Mouse (Mus musculus) brain, embryonic 14.5 days (tissue): ENCODE measurements at regions not wholly inside any gene's neighbourhood (a gene's known extent, or its start where the extent isn't known, plus 50 kb on each side); places are given as distances from the start of the nearest gene placed in this dataset.

Experiments
- CTCF ChIP-seq: fragments of 200-500 bp; IDR thresholded peaks from 2 replicates; pipeline ENCODE4 v1.5.1; 2012; ENCODE audit warnings: inconsistent platforms, mild to moderate bottlenecking, moderate library complexity, borderline replicate concordance; ENCODE audit not compliant: insufficient read depth, insufficient read length; ENCODE audit errors: extremely low read depth
- POLR2A ChIP-seq: fragments of 200-500 bp; IDR thresholded peaks from 2 replicates; pipeline ENCODE4 v1.6.1; 2012; ENCODE audit warnings: mild to moderate bottlenecking, inconsistent platforms, borderline replicate concordance; ENCODE audit not compliant: poor library complexity, insufficient read depth, insufficient read length, severe bottlenecking; ENCODE audit errors: extremely low read depth

GRCm38 (mm10) chr16:24223527-24223880, 169.8 kb upstream of the Lpp start:
- TF ChIP-seq POLR2A, result no peak
- no peak for TF ChIP-seq CTCF
